Mouse (Mus musculus): ENCODE data around the gene P2rx1. TPM values are rescaled to one million over a fixed set of nuclear protein-coding genes. Genes with fewer than 3 reads are reported as not detected.

Gene P2rx1
- polyA plus RNA-seq (2016; fragmentation: Nextera tagmentation; extraction: Ambion mirVana) = 1.4 TPM in 2 replicates

DNA sequence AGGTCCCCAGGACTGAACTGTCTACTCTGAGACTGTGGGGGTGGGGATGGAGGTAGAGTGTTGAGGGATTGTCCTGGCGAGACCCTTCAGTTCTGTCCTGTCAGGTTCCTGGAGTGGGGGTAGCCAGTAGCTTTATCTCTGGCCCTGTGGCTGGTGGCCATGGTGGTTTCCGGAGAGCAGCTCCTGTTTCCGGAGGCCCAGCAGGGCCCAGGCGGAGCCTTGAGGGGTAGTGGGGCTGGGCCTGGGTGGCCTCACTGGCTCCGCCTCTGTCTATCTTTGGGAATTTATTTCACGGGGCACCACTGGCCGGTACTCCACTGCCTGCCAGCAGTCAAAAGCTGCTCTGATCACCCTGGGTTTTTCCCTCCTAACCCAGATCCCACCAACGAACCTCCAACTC is at the start of gene P2rx1:
Gene P2rx1, plus strand, starts transcription at position 333 of the 400 bp plus-strand sequence.
- WGBS = 60% methylated on average over 8 of the region's 8 CpGs
- Histone ChIP-seq H3K27me3 (ENCODE audit: poor library complexity, severe bottlenecking) (0 out of 2 replicates have a peak, but pooled peaks cover 4% of the 10 kb centered on the region), H3K4me3 (no peak within 1 kb of the TSS), H3K4me1 (peaks cover 15% of the 10 kb centered on the region), H3K9me3 (no peaks in the 10 kb centered on the region), H3K27ac (peak within 1 kb of the TSS; percentile 20; the same call in 1 of the 2 replicates), H3K36me3 (replicated peaks) (no peaks in the 10 kb centered on the region)
- DNase-seq (ENCODE audit: extremely low spot score, low spot score) = no peak

DNA sequence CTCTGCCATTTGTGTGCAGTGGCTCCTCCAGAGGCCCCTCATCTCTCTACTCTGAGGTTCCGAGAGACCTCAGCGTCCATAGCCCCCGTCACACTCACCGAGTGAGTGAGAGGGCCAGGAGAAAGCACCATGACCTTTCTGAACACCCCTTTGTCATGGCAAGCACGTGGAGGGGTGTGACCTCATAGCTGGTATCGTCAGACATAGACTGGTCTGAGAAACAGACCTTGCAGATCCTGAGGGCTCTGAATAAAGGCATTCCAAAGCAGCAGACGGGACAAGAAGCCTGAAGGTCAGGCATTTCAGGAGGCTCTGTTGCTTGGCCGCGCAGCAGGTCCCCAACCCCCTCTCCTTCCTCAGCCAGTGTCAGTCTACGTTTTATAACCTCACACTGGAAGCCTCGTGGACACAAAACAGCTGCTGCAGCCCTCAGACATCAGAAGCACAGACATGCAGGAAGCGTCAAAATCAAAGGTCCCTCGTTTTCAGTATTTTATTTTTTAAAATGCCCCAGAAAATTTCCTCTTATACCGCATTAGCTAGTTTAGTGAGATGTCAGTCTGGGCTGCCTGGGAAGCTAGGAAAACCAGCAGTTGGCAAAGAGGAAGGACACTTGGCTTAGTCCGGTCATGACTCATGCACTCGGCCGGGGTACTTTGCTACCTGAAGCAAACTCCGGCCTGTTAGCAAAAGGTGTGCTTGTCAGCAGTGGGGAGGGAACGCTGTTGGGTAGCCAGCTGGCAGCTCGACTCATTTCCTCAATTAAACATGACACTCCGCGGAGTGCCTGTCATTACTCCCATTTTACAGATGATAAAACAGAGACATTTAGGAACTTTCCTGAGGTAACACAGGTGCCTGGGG is 47.5 kb upstream of the P2rx1 start:
- 82% methylated on average over 22 of the region's 22 CpGs for WGBS
- no peak overlapping the region for H3K4me3 ChIP-seq
- peaks cover 9% of the 10 kb centered on the region for H3K9me3 ChIP-seq
- peaks cover 28% of the 10 kb centered on the region for H3K4me1 ChIP-seq
- H3K27me3 ChIP-seq (ENCODE audit: poor library complexity, severe bottlenecking) = no peaks in the 10 kb centered on the region; the same call in 1 of the 2 replicates
- no peaks in the 10 kb centered on the region for H3K36me3 ChIP-seq (replicated peaks)
- DNase-seq (ENCODE audit: extremely low spot score, low spot score) = no peak
- H3K27ac ChIP-seq = no peak overlapping the region

DNA sequence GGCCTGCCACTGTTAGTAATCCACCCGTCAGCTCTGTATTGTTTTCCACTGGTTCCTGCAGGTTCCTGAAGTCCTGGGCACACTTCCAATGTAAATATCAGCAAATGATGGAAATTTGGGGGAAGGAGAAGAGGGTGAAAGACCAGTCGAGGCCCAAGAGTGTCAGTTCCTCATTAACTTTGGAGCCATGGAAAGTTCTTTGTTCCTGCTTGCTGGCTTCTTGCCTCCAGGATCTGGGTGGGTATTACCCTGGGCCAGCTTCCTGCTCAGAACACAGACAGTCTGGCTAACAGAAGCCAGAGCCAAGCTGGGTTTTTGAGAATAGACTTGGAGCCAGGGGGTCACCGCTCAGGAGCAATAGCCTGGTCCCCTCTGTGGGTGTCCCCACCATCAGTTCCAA is 46.7 kb upstream of the P2rx1 start:
- 80% methylated on average over 3 of the region's 3 CpGs for WGBS
- no peak overlapping the region for H3K27ac ChIP-seq
- H3K36me3 ChIP-seq (replicated peaks) = no peaks in the 10 kb centered on the region
- no peaks in the 10 kb centered on the region; the same call in 1 of the 2 replicates for H3K27me3 ChIP-seq (ENCODE audit: poor library complexity, severe bottlenecking)
- H3K4me3 ChIP-seq = no peak overlapping the region
- peaks cover 9% of the 10 kb centered on the region for H3K9me3 ChIP-seq
- no peak for DNase-seq (ENCODE audit: extremely low spot score, low spot score)
- H3K4me1 ChIP-seq = peaks cover 19% of the 10 kb centered on the region

DNA sequence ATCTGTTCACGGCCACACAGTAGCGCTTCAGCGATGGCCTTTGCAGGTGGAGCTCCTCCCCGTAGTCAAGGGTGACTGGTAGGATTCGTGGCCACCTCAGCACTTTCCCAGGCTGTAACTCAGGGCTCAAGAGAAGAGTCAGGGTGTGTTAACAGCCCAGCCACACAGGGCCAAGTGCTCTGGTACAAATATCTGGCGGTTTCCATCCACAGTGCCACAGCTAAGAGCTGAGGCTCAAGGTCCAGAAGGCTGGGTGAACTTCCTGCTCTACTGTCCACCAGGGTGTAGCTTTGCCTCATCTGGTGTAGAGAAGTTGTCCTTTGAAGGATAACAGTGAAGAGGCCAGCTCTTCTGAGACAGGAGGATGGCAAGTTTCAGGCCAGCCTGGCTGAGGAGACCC is 46.2 kb upstream of the P2rx1 start:
- H3K36me3 ChIP-seq (replicated peaks) = no peaks in the 10 kb centered on the region
- 93% methylated on average over 6 of the region's 6 CpGs for WGBS
- DNase-seq (ENCODE audit: extremely low spot score, low spot score) = no peak
- H3K4me1 ChIP-seq = peaks cover 15% of the 10 kb centered on the region
- no peaks in the 10 kb centered on the region; the same call in 1 of the 2 replicates for H3K27me3 ChIP-seq (ENCODE audit: poor library complexity, severe bottlenecking)
- H3K27ac ChIP-seq = no peak overlapping the region
- H3K4me3 ChIP-seq = no peak overlapping the region
- peaks cover 9% of the 10 kb centered on the region for H3K9me3 ChIP-seq

DNA sequence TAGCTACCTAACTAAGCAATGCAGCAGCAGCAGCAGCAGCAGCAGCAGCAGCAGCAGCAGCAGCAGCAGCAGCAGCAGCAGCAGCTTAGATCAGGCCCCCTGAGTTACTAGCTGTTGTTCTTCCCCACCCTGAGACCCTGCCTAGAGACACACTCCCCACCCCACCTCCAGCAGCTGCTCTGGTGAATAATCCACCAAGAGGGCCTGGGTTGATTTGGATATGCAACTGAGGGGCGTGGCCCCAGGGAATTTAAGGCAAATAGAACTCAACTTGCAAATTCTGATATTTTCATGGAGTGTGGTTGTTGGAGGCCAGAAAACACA is 45.8 kb upstream of the P2rx1 start:
- Histone ChIP-seq H3K36me3 (replicated peaks) (no peaks in the 10 kb centered on the region), H3K9me3 (peaks cover 9% of the 10 kb centered on the region), H3K27me3 (ENCODE audit: poor library complexity, severe bottlenecking) (peaks cover 1% of the 10 kb centered on the region), H3K4me1 (peaks cover 11% of the 10 kb centered on the region; the same call in 1 of the 2 replicates), H3K4me3 (no peak overlapping the region), H3K27ac (no peak overlapping the region)
- no peak for DNase-seq (ENCODE audit: extremely low spot score, low spot score)
- 79% methylated on average over 1 of the region's 1 CpGs for WGBS

DNA sequence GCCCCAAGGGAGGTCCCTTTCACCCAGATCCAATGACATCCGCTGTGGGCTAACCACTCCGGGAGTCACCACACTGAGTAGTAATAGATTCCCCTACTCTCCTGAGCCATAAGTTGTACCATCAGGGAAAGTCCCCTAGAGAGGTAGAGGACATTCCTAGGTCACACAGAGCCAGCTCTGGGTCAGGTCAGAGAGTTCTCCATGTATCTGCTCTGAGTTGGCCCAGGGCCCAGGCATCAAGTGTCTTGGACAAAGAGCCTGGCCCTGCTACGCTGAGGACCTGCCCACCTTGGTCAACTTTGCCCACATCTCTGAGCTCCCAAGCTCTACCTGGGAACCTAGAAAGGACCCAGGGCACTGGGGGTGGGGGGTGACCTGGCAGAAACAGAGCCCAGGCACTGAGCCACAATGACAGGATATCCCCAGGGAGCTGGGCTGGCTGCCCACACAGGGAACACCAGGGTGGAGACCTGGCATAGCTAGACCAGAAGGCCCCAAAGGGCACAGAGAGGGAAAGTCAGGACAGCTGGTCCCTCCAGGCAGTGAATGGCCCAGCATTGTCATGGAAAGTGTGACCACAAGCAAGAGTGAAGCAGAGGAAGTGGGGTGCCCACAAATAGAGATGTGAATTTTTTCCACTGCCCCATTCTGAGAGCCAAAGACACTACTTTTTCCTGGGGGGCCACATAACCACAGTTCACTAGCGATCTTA is 45.3 kb upstream of the P2rx1 start:
- H3K9me3 ChIP-seq = peaks cover 9% of the 10 kb centered on the region
- peaks cover 7% of the 10 kb centered on the region for H3K27me3 ChIP-seq (ENCODE audit: poor library complexity, severe bottlenecking)
- no peak for DNase-seq (ENCODE audit: extremely low spot score, low spot score)
- H3K4me3 ChIP-seq = no peak overlapping the region
- 88% methylated on average over 4 of the region's 4 CpGs for WGBS
- H3K36me3 ChIP-seq (replicated peaks) = no peaks in the 10 kb centered on the region
- H3K27ac ChIP-seq = no peak overlapping the region
- H3K4me1 ChIP-seq = 0 out of 2 replicates have a peak, but pooled peaks cover 9% of the 10 kb centered on the region

DNA sequence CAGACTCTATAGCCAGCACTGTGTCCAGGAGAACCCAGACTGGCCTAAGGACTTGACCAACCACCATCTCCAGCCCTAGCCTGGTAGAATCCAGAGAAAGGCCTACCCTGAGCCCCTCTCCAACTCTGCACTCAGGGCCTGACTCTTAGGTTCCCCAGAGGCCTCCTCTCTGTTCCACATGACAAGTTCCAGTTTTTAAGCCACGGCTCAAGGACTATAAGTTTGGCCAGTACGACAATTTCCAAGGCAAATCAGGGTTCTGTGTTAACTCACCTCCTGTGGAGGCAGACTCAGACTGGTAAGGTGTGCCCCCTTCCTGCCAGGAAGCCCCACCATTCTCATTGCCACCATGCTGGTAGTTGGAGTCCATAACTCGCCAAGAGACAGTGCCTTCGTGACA is 44.7 kb upstream of the P2rx1 start:
- no peak overlapping the region for H3K4me3 ChIP-seq
- 87% methylated on average over 4 of the region's 4 CpGs for WGBS
- H3K27me3 ChIP-seq (ENCODE audit: poor library complexity, severe bottlenecking) = peaks cover 13% of the 10 kb centered on the region
- H3K27ac ChIP-seq = no peak overlapping the region
- no peak for DNase-seq (ENCODE audit: extremely low spot score, low spot score)
- H3K4me1 ChIP-seq = 0 out of 2 replicates have a peak, but pooled peaks cover 9% of the 10 kb centered on the region
- H3K36me3 ChIP-seq (replicated peaks) = no peaks in the 10 kb centered on the region
- H3K9me3 ChIP-seq = peaks cover 9% of the 10 kb centered on the region

DNA sequence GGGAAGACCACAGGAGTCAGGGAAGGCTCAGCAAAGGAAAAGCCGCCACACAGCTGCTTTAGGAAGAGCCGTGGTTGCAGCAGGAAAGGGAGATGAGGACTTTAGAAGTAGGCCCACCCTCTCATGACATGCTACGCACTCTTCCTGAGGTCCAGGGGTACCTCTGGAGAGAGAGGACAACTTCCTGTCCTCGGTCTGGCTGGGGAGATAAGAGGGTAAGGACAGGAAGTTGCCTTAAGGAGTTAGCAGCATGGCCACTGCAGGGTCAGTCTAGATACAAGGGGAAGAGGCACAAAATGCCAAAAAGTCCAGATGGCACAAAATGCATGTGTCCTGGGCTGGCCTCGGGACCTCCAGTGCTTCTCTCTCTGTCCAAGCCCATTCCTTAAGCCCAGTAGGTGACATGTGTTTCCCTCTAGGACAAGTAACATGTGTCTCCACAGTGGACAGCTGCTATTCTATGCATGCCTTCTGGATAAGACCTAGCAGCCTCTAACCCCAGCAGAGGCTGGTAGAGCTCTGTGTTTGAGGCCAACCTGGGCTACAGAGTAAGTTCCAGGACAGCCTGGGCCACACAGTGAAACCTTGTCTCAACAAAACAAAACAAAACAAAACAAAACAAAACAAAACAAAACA is 43.4 kb upstream of the P2rx1 start:
- 72% methylated on average over 5 of the region's 5 CpGs for WGBS
- H3K9me3 ChIP-seq = peaks cover 2% of the 10 kb centered on the region; the same call in 1 of the 2 replicates
- DNase-seq (ENCODE audit: extremely low spot score, low spot score) = no peak

DNA sequence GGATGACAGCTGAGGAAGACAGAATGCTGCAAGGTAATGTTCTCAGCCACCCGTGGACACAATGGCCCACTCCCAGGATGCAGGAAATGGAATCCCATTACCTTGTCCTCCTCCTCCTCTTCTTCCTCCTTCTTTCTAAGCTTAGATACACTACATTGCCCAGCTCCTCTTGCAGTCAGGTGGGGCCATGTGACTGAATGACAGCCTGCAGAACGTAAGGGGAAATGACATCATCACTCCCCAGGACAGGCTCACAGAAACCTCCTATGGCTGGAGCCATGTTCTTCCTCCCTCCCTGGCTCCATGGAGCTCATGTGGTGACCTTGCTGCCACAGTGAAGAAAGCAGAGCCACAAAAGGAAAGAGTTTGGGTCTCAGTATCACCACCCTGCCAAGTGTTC is 41.6 kb upstream of the P2rx1 start:
- H3K4me3 ChIP-seq = no peak overlapping the region
- peaks cover 44% of the 10 kb centered on the region for H3K27me3 ChIP-seq (ENCODE audit: poor library complexity, severe bottlenecking)
- H3K4me1 ChIP-seq = peaks cover 14% of the 10 kb centered on the region
- no peak overlapping the region for H3K27ac ChIP-seq
- H3K9me3 ChIP-seq = no peaks in the 10 kb centered on the region
- WGBS = 78% methylated on average over 2 of the region's 2 CpGs
- H3K36me3 ChIP-seq (replicated peaks) = no peaks in the 10 kb centered on the region
- no peak for DNase-seq (ENCODE audit: extremely low spot score, low spot score)

More for the DNA sequence above, 43.4 kb upstream of the P2rx1 start:
- Histone ChIP-seq H3K4me1 (peaks cover 11% of the 10 kb centered on the region), H3K36me3 (replicated peaks) (no peaks in the 10 kb centered on the region), H3K4me3 (no peak overlapping the region), H3K27ac (no peak overlapping the region), H3K27me3 (ENCODE audit: poor library complexity, severe bottlenecking) (peaks cover 25% of the 10 kb centered on the region)

DNA sequence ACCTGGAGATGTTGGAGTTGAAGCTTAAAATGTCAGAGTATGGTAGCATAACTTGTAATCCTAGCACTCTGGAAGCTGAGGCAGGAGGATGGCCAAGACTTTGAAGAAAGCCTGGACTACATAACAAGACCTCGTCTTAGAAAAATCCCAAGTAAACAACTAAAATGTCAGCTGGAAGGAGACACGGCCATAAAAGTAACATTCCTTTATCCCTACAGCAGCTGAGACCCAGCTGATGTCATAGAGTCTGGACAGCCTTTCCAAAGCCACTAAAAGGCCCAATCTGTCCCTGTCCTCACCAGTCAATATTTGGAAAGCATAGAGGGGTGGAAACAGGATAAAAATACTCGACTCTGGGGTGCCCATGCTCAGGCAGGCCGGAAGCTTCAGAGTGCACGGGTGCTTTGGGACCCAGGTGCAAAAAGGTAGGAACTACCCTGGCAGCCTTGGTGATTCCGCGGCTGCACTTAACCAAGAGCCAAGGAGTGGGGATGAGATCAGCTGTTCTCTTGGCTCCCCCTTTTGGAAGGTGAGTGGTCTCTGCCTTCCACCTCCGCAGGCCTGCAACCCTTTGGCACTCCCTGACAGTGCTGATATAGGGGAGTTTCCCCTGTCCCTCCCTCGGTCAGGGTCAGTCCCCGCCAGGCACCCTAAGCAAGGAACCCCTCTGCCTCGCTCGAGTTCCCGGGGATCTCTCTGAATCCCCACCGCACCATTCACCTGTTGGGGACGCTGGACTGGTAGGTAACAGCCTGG is 38.8 kb upstream of the P2rx1 start:
- WGBS = 15% methylated on average over 15 of the region's 15 CpGs
- Histone ChIP-seq H3K27ac (no peak overlapping the region), H3K4me1 (peaks cover 14% of the 10 kb centered on the region), H3K9me3 (no peaks in the 10 kb centered on the region), H3K27me3 (ENCODE audit: poor library complexity, severe bottlenecking) (peaks cover 66% of the 10 kb centered on the region), H3K36me3 (replicated peaks) (no peaks in the 10 kb centered on the region), H3K4me3 (no peak overlapping the region; the same call in 1 of the 2 replicates)
- no peak for DNase-seq (ENCODE audit: extremely low spot score, low spot score)

DNA sequence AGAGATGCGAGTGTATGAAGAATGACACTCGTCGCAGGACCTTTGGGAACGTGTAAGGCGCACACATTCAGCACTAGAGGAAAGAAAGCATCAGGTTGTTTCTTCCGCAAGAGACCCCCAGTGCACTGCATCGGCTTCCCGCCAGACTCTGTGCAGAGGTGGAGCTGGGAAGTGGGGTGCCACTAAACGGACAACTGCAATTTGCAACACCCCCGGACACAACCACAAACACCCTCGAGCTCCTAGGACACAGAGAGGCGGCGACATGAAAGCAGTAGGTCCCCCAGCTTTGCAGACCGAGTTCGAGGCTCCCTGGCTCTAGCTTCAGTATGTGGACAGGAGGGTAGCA is 38.2 kb upstream of the P2rx1 start:
- no peak overlapping the region for H3K27ac ChIP-seq
- peaks cover 14% of the 10 kb centered on the region for H3K4me1 ChIP-seq
- 5% methylated on average over 15 of the region's 15 CpGs for WGBS
- H3K4me3 ChIP-seq = peak overlapping the region; percentile 47
- no peaks in the 10 kb centered on the region for H3K36me3 ChIP-seq (replicated peaks)
- no peaks in the 10 kb centered on the region for H3K9me3 ChIP-seq
- DNase-seq (ENCODE audit: extremely low spot score, low spot score) = no peak
- H3K27me3 ChIP-seq (ENCODE audit: poor library complexity, severe bottlenecking) = peaks cover 66% of the 10 kb centered on the region

Measured in forebrain, embryonic 10.5 days (tissue).